9 mouse cellular contexts compared by ENCODE assay signal in the genomic region with DNA sequence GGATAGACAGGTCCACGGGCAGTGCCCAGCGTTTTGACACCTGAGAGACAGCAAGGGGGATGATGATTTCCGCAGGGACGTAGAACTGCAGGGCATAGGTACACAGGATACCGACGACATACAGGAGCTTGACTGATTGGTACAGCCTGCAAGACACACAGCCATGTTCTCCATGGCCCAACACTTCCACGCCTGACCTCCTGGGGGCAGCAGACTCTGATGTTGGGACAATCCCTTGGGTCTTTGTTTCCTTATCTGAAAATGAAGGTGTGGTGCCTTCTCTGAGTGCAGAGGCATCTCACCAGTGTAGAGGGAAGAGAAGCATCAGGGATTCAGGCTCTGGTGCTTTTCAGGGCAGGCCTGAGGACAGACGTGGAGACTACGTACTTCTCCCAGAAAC. TPM values are rescaled to one million over a fixed set of nuclear protein-coding genes. Genes with fewer than 3 reads are reported as not detected.
DNase-seq lines count a peak whose midpoint lies in the region; ATAC-seq and TF ChIP-seq lines count a peak whose summit lies in the region.
"Had no signal": no experiment of that assay in that cellular context is flagged by ENCODE, and none has a peak within 500 bp of the region (broad histone marks: within the 10 kb centered on the region; RNA-seq: fewer than 3 reads in every experiment).

No protein-coding gene starts in this region.

- no peak overlapping the region for H3K4me2 ChIP-seq in heart, postnatal 0 days (ENCODE audit: low read depth, low read length)
- H3K4me2 ChIP-seq in neural tube, embryonic 11.5 days (ENCODE audit: low read depth) = no peak overlapping the region
- H3K4me2 ChIP-seq: embryonic facial prominence, embryonic 12.5 days had no signal

- no peaks in the 10 kb centered on the region for H3K27me3 ChIP-seq in heart, postnatal 0 days (ENCODE audit: control insufficient read depth, insufficient read depth, low read length)
- no peaks in the 10 kb centered on the region for H3K27me3 ChIP-seq in limb, embryonic 10.5 days (ENCODE audit: low read depth, poor library complexity, severe bottlenecking)
- H3K27me3 ChIP-seq in neural tube, embryonic 11.5 days (ENCODE audit: control insufficient read depth, insufficient read depth, low read length) = no peaks in the 10 kb centered on the region
- H3K27me3 ChIP-seq: embryonic facial prominence, embryonic 12.5 days had no signal

- TF ChIP-seq CTCF in heart, postnatal 0 days (IDR thresholded peaks at IDR 0.05; ENCODE audit: low read depth) = peak; percentile 62

- no peaks in the 10 kb centered on the region for H3K36me3 ChIP-seq in heart, postnatal 0 days (replicated peaks; ENCODE audit: control insufficient read depth, insufficient read depth, low read length)
- no peaks in the 10 kb centered on the region for H3K36me3 ChIP-seq in limb, embryonic 10.5 days
- H3K36me3 ChIP-seq in neural tube, embryonic 11.5 days (ENCODE audit: control insufficient read depth, insufficient read depth, low read length) = no peaks in the 10 kb centered on the region
- H3K36me3 ChIP-seq: embryonic facial prominence, embryonic 12.5 days had no signal

- 45% methylated on average over 9 of the region's 9 CpGs for WGBS in heart, postnatal 0 days
- 56% methylated on average over 9 of the region's 9 CpGs for WGBS in limb, embryonic 10.5 days
- WGBS in neural tube, embryonic 11.5 days = 48% methylated on average over 9 of the region's 9 CpGs

- no peak overlapping the region for H3K9ac ChIP-seq in heart, postnatal 0 days (replicated peaks; ENCODE audit: low read depth, low read length)
- H3K9ac ChIP-seq in neural tube, embryonic 11.5 days (ENCODE audit: low read length) = no peak overlapping the region
- H3K9ac ChIP-seq: embryonic facial prominence, embryonic 12.5 days had no signal

- no peaks in the 10 kb centered on the region for H3K4me1 ChIP-seq in heart, postnatal 0 days (ENCODE audit: control insufficient read depth, insufficient read depth)
- no peaks in the 10 kb centered on the region for H3K4me1 ChIP-seq in limb, embryonic 10.5 days
- H3K4me1 ChIP-seq in neural tube, embryonic 11.5 days (ENCODE audit: control insufficient read depth, insufficient read depth, low read length) = no peaks in the 10 kb centered on the region
- H3K4me1 ChIP-seq: embryonic facial prominence, embryonic 12.5 days had no signal

- no peak for DNase-seq in heart, postnatal 0 days (ENCODE audit: low spot score)
- DNase-seq in heart, adult 9 months (ENCODE audit: low spot score in 2 of 2) = no peak
- DNase-seq in CD4-positive, CD25-positive, alpha-beta regulatory T cell, adult 2 months (ENCODE audit: low read depth, low spot score) = peak; percentile 77
- DNase-seq in adrenal gland, postnatal 25 days = peak; percentile 59
- peak; percentile 40 for DNase-seq in limb, embryonic 10.5 days (ENCODE audit: low spot score)
- DNase-seq in neural tube, embryonic 11.5 days (ENCODE audit: low spot score) = peak; percentile 42
- peak; percentile 58 for DNase-seq in yolk sac, embryonic 10.5 days (ENCODE audit: low spot score)

- no peak overlapping the region for H3K27ac ChIP-seq in heart, postnatal 0 days (ENCODE audit: low read depth)
- H3K27ac ChIP-seq in limb, embryonic 10.5 days = no peak overlapping the region
- H3K27ac ChIP-seq in neural tube, embryonic 11.5 days (ENCODE audit: low read depth, low read length) = no peak overlapping the region
- H3K27ac ChIP-seq: embryonic facial prominence, embryonic 12.5 days had no signal

- no peak for TF ChIP-seq EP300 in heart, postnatal 0 days (IDR thresholded peaks at IDR 0.05; ENCODE audit: low read depth)

- no peak overlapping the region for H3K4me3 ChIP-seq in heart, postnatal 0 days (ENCODE audit: low read depth, low read length)
- H3K4me3 ChIP-seq in limb, embryonic 10.5 days = no peak overlapping the region
- H3K4me3 ChIP-seq in neural tube, embryonic 11.5 days (ENCODE audit: low read depth, low read length) = no peak overlapping the region
- H3K4me3 ChIP-seq: embryonic facial prominence, embryonic 12.5 days had no signal

- H3K9me3 ChIP-seq in heart, postnatal 0 days (replicated peaks; ENCODE audit: control insufficient read depth, low read length) = no peaks in the 10 kb centered on the region
- H3K9me3 ChIP-seq in limb, embryonic 10.5 days (replicated peaks) = no peaks in the 10 kb centered on the region
- no peaks in the 10 kb centered on the region for H3K9me3 ChIP-seq in neural tube, embryonic 11.5 days (ENCODE audit: control insufficient read depth, low read length)
- H3K9me3 ChIP-seq: embryonic facial prominence, embryonic 12.5 days had no signal

- no peak; the same call in 1 of the 2 replicates for ATAC-seq in heart, postnatal 0 days (ENCODE audit: insufficient read depth, low read depth)
- ATAC-seq in hematopoietic stem cell, adult 5-6 weeks (replicated peaks in 1 of 2; ENCODE audit: insufficient read depth in 1 of 2, low FRiP score in 2 of 2, low TSS enrichment in 1 of 2, low read depth in 1 of 2, poor library complexity in 2 of 2, severe bottlenecking in 2 of 2) = peak; percentile 38 to 46; a peak in 2 of 4 replicates
- no peak for ATAC-seq in neural tube, embryonic 11.5 days (ENCODE audit: insufficient read depth, low FRiP score, low TSS enrichment)

RNA-seq across cellular contexts. Expression of a gene that starts 11.2 kb away (rescaled TPM):
- not detected in 2 replicates for total RNA-seq in heart, postnatal 0 days (2014; rRNA removed; ENCODE audit: low replicate concordance)
- polyA plus RNA-seq in heart, postnatal 0 days (2015; fragmentation: Nextera tagmentation; extraction: Ambion mirVana) = not detected in 2 replicates
- not detected in 2 replicates for total RNA-seq in adrenal gland, postnatal 25 days (2021)
- total RNA-seq in hematopoietic stem cell, adult 5-6 weeks (2017) = not detected in 2 replicates
- not detected in 2 replicates for polyA plus RNA-seq in limb, embryonic 10.5 days (2016; fragmentation: Nextera tagmentation; extraction: Ambion mirVana)
- polyA plus RNA-seq in neural tube, embryonic 11.5 days (2014; fragmentation: Nextera tagmentation; extraction: Ambion mirVana) = not detected in 2 replicates
- polyA plus RNA-seq: embryonic facial prominence, embryonic 12.5 days had no signal

RNA-seq across cellular contexts. Expression of a gene that starts 22.2 kb away (rescaled TPM):
- total RNA-seq in heart, postnatal 0 days (2014; rRNA removed; ENCODE audit: low replicate concordance) = 2.5 and 10.2 TPM in 2 replicates
- polyA plus RNA-seq in heart, postnatal 0 days (2015; fragmentation: Nextera tagmentation; extraction: Ambion mirVana) = 6.6 and 7.0 TPM in 2 replicates
- 58.3 and 78.2 TPM in 2 replicates for total RNA-seq in adrenal gland, postnatal 25 days (2021)
- not detected in 2 replicates for total RNA-seq in hematopoietic stem cell, adult 5-6 weeks (2017)
- polyA plus RNA-seq in limb, embryonic 10.5 days (2016; fragmentation: Nextera tagmentation; extraction: Ambion mirVana) = 0.06 and 0.29 TPM in 2 replicates
- 0.35 and 0.76 TPM in 2 replicates for polyA plus RNA-seq in neural tube, embryonic 11.5 days (2014; fragmentation: Nextera tagmentation; extraction: Ambion mirVana)

RNA-seq across cellular contexts. Expression of a gene that starts 41.5 kb away (rescaled TPM):
- 6.9 and 7.8 TPM in 2 replicates for total RNA-seq in heart, postnatal 0 days (2014; rRNA removed; ENCODE audit: low replicate concordance)
- polyA plus RNA-seq in heart, postnatal 0 days (2015; fragmentation: Nextera tagmentation; extraction: Ambion mirVana) = 0.71 and 1.00 TPM in 2 replicates
- 16.7 and 26.4 TPM in 2 replicates for total RNA-seq in adrenal gland, postnatal 25 days (2021)
- total RNA-seq in hematopoietic stem cell, adult 5-6 weeks (2017) = 2.7 and 6.4 TPM in 2 replicates
- polyA plus RNA-seq in limb, embryonic 10.5 days (2016; fragmentation: Nextera tagmentation; extraction: Ambion mirVana) = 1.2 TPM in 2 replicates
- 1.9 and 2.6 TPM in 2 replicates for polyA plus RNA-seq in neural tube, embryonic 11.5 days (2014; fragmentation: Nextera tagmentation; extraction: Ambion mirVana)

Comparison
In these comparisons a context has a peak if more than half of its experiments do, and no peak if none do; other contexts are left out.
1. ATAC-seq: peak in hematopoietic stem cell, adult 5-6 weeks (2 of 2); none in heart, postnatal 0 days (single experiment) and neural tube, embryonic 11.5 days (single experiment).
2. DNase-seq: peak in CD4-positive, CD25-positive, alpha-beta regulatory T cell, adult 2 months (single experiment), adrenal gland, postnatal 25 days (single experiment), limb, embryonic 10.5 days (single experiment), neural tube, embryonic 11.5 days (single experiment) and yolk sac, embryonic 10.5 days (single experiment); none in heart, postnatal 0 days (single experiment) and heart, adult 9 months (0 of 2).